Mouse (Mus musculus) hindbrain, embryonic 16.5 days (tissue): Measurements from ENCODE around the gene Ccn6. TPM values are rescaled to one million over a fixed set of nuclear protein-coding genes. Genes with fewer than 3 reads are reported as not detected.
A peak's percentile ranks its signal among the peaks of the same experiment; 100 is the strongest.

Experiments used
- ATAC-seq: fragments of 200-750 bp; cut with Nextera tagmentation; 2 replicates; pipeline ENCODE4 v1.8.0; 2017; ENCODE audit warnings: moderate TSS enrichment, moderate library complexity
- H3K27ac ChIP-seq: fragments of 300-500 bp; sonication (generic); 2 replicates; pipeline ENCODE4 v1.5.1; 2014; ENCODE audit warnings: low read depth, mild to moderate bottlenecking, control low read depth, low read length, moderate library complexity
- H3K27me3 ChIP-seq: fragments of 300-500 bp; sonication (generic); replicated peaks from 2 replicates; pipeline ENCODE4 v1.6.1; 2014; ENCODE audit warnings: low read length; ENCODE audit not compliant: control insufficient read depth, insufficient read depth
- H3K36me3 ChIP-seq: fragments of 300-500 bp; sonication (generic); 2 replicates; pipeline ENCODE4 v1.6.1; 2014; ENCODE audit warnings: mild to moderate bottlenecking, low read length, moderate library complexity, mixed read lengths; ENCODE audit not compliant: control insufficient read depth, insufficient read depth
- H3K4me1 ChIP-seq: fragments of 300-500 bp; sonication (generic); 2 replicates; pipeline ENCODE4 v1.6.1; 2014; ENCODE audit warnings: low read depth, low read length; ENCODE audit not compliant: control insufficient read depth, insufficient read depth
- H3K4me2 ChIP-seq: fragments of 300-500 bp; sonication (generic); 2 replicates; pipeline ENCODE4 v1.6.1; 2014; ENCODE audit warnings: mild to moderate bottlenecking, low read length, control low read depth, moderate library complexity
- H3K4me3 ChIP-seq: fragments of 300-500 bp; sonication (generic); 2 replicates; pipeline ENCODE4 v1.5.1; 2014; ENCODE audit warnings: mild to moderate bottlenecking, low read length, control low read depth, moderate library complexity
- H3K9ac ChIP-seq: fragments of 300-500 bp; sonication (generic); 2 replicates; pipeline ENCODE4 v1.6.1; 2014; ENCODE audit warnings: low read depth, mild to moderate bottlenecking, control low read depth, low read length, moderate library complexity
- H3K9me3 ChIP-seq: fragments of 300-500 bp; sonication (generic); 2 replicates; pipeline ENCODE4 v1.6.1; 2014; ENCODE audit warnings: mild to moderate bottlenecking, low read length, moderate library complexity; ENCODE audit not compliant: control insufficient read depth
- WGBS: fragments of 180-500 bp; shearing (Covaris S2); extraction: QIAGEN DNeasy Blood & Tissue Kit; methylation state at CpG from one replicate; pipeline ENCODE4 v1.1.7; 2014; 5-methylcytosine and 5-hydroxymethylcytosine counted together
- polyA plus RNA-seq: library from polyadenylated mRNA; unstranded; fragments of >200 nt; fragmentation: Nextera tagmentation; extraction: Ambion mirVana; gene quantifications from 2 replicates; pipeline ENCODE4 v1.2.1, GENCODE M21; 2015

Gene Ccn6
- polyA plus RNA-seq, 1 experiment from 2014 or later = 0.61 TPM

- H3K4me3 ChIP-seq = no peak overlapping the region
- H3K9ac ChIP-seq = no peak overlapping the region
- H3K27me3 ChIP-seq = no peaks in the 10 kb centered on the region
- no peak overlapping the region for H3K4me2 ChIP-seq
- no peak for ATAC-seq
- no peaks in the 10 kb centered on the region for H3K36me3 ChIP-seq
- H3K4me1 ChIP-seq = peaks cover 3% of the 10 kb centered on the region; the same call in 1 of the 2 replicates
- 58% methylated on average over 3 of the region's 3 CpGs for WGBS
- no peaks in the 10 kb centered on the region for H3K9me3 ChIP-seq
- no peak overlapping the region for H3K27ac ChIP-seq
Observed at GRCm38 (mm10) chr10:39106413-39106812, 57.2 kb downstream of the Ccn6 start.

GRCm38 (mm10) chr10:39104803-39105449, 58.7 kb downstream of the Ccn6 start:
- Histone ChIP-seq H3K36me3 (no peaks in the 10 kb centered on the region), H3K27ac (no peak overlapping the region), H3K9ac (no peak overlapping the region), H3K4me3 (no peak overlapping the region), H3K9me3 (no peaks in the 10 kb centered on the region), H3K4me2 (no peak overlapping the region), H3K4me1 (peaks cover 2% of the 10 kb centered on the region; the same call in 1 of the 2 replicates), H3K27me3 (no peaks in the 10 kb centered on the region)
- 0 out of 2 replicates have a peak, but pooled peaks have one; percentile 19 for ATAC-seq
- WGBS = 92% methylated on average over 8 of the region's 8 CpGs

Other genes with a start within 250 kb of the Ccn6 start
- gene Lama4, start 198.3 kb downstream of the Ccn6 start, polyA plus RNA-seq = 18.7 and 26.7 TPM in 2 replicates
- 28.3 and 34.2 TPM in 2 replicates for gene Fam229b, start 29.9 kb downstream of the Ccn6 start, polyA plus RNA-seq
- 6.8 and 7.2 TPM in 2 replicates for gene Tube1, start 29.8 kb downstream of the Ccn6 start, polyA plus RNA-seq
- gene Fyn, start 205.1 kb upstream of the Ccn6 start, polyA plus RNA-seq = 74.1 and 74.9 TPM in 2 replicates